ENCODE assay signal across 9 mouse cellular contexts in the genomic region with DNA sequence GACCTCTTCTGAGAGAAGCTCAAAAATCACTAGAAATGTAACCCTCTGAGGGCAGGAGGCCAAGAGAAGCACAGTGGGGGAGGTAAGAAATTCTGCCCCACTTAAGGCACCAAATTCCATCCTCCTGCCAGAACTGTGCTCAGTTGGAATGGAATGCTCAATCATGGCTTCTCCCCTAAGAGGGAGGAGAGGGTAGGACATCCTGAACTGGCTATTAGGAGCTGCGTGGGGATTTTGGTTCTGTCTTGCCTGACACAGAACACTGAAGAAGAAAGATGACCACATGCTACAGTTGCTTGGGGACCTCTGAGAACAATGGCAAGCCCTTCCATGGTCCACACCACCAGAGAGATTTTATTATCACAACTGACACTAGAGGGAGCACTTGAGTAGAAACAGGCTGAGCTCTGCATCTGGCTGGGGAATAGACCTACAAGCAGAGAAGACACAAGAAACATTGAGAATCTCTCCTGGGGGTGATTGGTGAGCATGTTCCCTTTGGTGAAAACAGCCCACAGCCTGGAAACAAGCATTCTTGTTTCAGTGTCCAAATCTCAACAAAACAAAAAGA.
A peak's percentile ranks its signal among the peaks of the same experiment; 100 is the strongest.
DNase-seq lines count a peak whose midpoint lies in the region; ATAC-seq lines count a peak whose summit lies in the region.
"Had no signal": no experiment of that assay in that cellular context is flagged by ENCODE, and none has a peak within 500 bp of the region (broad histone marks: within the 10 kb centered on the region; RNA-seq: fewer than 3 reads in every experiment).

No protein-coding gene starts in this region.

- DNase-seq in cerebellum, postnatal 10 days: peak; percentile 35 to 73
- DNase-seq in right cerebral cortex, adult 2 months (ENCODE audit: low spot score in 2 of 2): peak; percentile 15 to 43
- no peak for DNase-seq in right cerebral cortex, postnatal 10 days (ENCODE audit: low spot score in 2 of 2)
- peak; percentile 73 for DNase-seq in embryonic facial prominence, embryonic 11.5 days (ENCODE audit: low spot score)
- DNase-seq in large intestine, adult 2 months (ENCODE audit: low read depth, low spot score): peak; percentile 33
- DNase-seq in mesoderm, embryonic 11.5 days (ENCODE audit: low read depth, low spot score): peak; percentile 71

- no peak overlapping the region for H3K4me3 ChIP-seq in embryonic facial prominence, embryonic 11.5 days (ENCODE audit: low read depth, low read length)
- H3K4me3 ChIP-seq: hindbrain, embryonic 15.5 days had no signal

- H3K27me3 ChIP-seq in embryonic facial prominence, embryonic 11.5 days (ENCODE audit: control insufficient read depth, insufficient read depth, low read length): no peaks in the 10 kb centered on the region
- H3K27me3 ChIP-seq: hindbrain, embryonic 15.5 days had no signal

- H3K9ac ChIP-seq in embryonic facial prominence, embryonic 11.5 days (replicated peaks; ENCODE audit: low read length): no peak overlapping the region
- H3K9ac ChIP-seq: hindbrain, embryonic 15.5 days had no signal

- no peaks in the 10 kb centered on the region for H3K36me3 ChIP-seq in embryonic facial prominence, embryonic 11.5 days (replicated peaks; ENCODE audit: control insufficient read depth, insufficient read depth, low read depth, low read length)
- H3K36me3 ChIP-seq: hindbrain, embryonic 15.5 days had no signal

- WGBS in embryonic facial prominence, embryonic 11.5 days: 38% methylated on average over 1 of the region's 1 CpGs
- 17% methylated on average over 1 of the region's 1 CpGs for WGBS in large intestine, adult 2 months

- H3K27ac ChIP-seq in embryonic facial prominence, embryonic 11.5 days (replicated peaks; ENCODE audit: low read depth, low read length): no peak overlapping the region
- H3K27ac ChIP-seq: hindbrain, embryonic 15.5 days had no signal

- no peak for ATAC-seq in cerebellum, adult (ENCODE audit: insufficient number of reproducible peaks, low FRiP score, low TSS enrichment)
- ATAC-seq in embryonic facial prominence, embryonic 11.5 days (replicated peaks; ENCODE audit: insufficient number of reproducible peaks, low FRiP score, low TSS enrichment, low read depth): no peak
- no peak for ATAC-seq in activated CD4-positive, CD25-positive, alpha-beta regulatory T cell, adult 4 months

- H3K4me1 ChIP-seq in embryonic facial prominence, embryonic 11.5 days (ENCODE audit: control insufficient read depth, insufficient read depth, low read length): no peaks in the 10 kb centered on the region
- H3K4me1 ChIP-seq: hindbrain, embryonic 15.5 days had no signal

- H3K4me2 ChIP-seq in embryonic facial prominence, embryonic 11.5 days (ENCODE audit: low read depth, low read length): no peak overlapping the region
- H3K4me2 ChIP-seq: hindbrain, embryonic 15.5 days had no signal

- no peaks in the 10 kb centered on the region for H3K9me3 ChIP-seq in embryonic facial prominence, embryonic 11.5 days (replicated peaks; ENCODE audit: control insufficient read depth, low read length)
- H3K9me3 ChIP-seq: hindbrain, embryonic 15.5 days had no signal

Comparison
In these comparisons a context has a peak if more than half of its experiments do, and no peak if none do; other contexts are left out.
1. DNase-seq: peak in cerebellum, postnatal 10 days (2 of 2), right cerebral cortex, adult 2 months (2 of 2), embryonic facial prominence, embryonic 11.5 days (single experiment), large intestine, adult 2 months (single experiment) and mesoderm, embryonic 11.5 days (single experiment); none in right cerebral cortex, postnatal 10 days (0 of 2).